Mouse (Mus musculus) cerebellum, adult 2 months (tissue): ENCODE measurements around the gene Sord.

Experiments
- CTCF ChIP-seq: fragments of 200-500 bp; IDR thresholded peaks from 2 replicates; pipeline ENCODE4 v1.5.1; 2011; ENCODE audit warnings: low read depth, mild to moderate bottlenecking, control low read depth, low read length, moderate library complexity, borderline replicate concordance; ENCODE audit not compliant: insufficient read depth
- POLR2A ChIP-seq: fragments of 200-500 bp; IDR thresholded peaks from 2 replicates; pipeline ENCODE4 v1.6.1; 2011; ENCODE audit warnings: low read length, control low read depth, borderline replicate concordance; ENCODE audit not compliant: insufficient read depth

- no peak for TF ChIP-seq CTCF
- no peak for TF ChIP-seq POLR2A
Observed at GRCm38 (mm10) chr2:122221798-122222197, 12.8 kb upstream of the Sord start.
